ENCODE assay signal across 15 mouse cellular contexts in the genomic region with DNA sequence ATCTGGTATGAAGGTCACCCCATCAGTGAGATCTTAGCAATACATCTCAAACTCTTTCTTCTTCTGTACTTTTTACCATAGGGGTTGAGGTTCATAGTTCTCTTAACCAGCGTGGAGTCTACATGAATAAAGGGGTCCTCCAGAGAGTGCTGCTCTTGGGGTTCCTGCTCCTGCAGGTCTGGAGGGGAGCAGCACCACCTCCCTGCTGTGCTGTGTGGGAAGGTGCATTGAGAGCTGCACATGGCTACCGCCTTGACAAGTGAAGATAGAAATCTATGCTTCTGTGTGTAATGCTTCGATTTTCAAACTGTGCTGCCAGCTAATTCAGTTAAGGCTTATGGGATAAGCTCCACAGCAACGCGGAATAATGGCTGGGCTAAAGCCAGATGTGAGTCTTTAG.
"Had no signal": no experiment of that assay in that cellular context is flagged by ENCODE, and none has a peak within 500 bp of the region (broad histone marks: within the 10 kb centered on the region; RNA-seq: fewer than 3 reads in every experiment).

No protein-coding gene starts in this region.

- H3K4me3 ChIP-seq: liver, embryonic 13.5 days; midbrain, embryonic 12.5 days; neural tube, embryonic 12.5 days; neural tube, embryonic 15.5 days; stomach, embryonic 15.5 days had no signal

- H3K9ac ChIP-seq: liver, embryonic 13.5 days; midbrain, embryonic 12.5 days; neural tube, embryonic 12.5 days; neural tube, embryonic 15.5 days; stomach, embryonic 15.5 days had no signal

- H3K27me3 ChIP-seq: liver, embryonic 13.5 days; midbrain, embryonic 12.5 days; neural tube, embryonic 12.5 days; neural tube, embryonic 15.5 days; stomach, embryonic 15.5 days had no signal

- H3K9me3 ChIP-seq: liver, embryonic 13.5 days; midbrain, embryonic 12.5 days; neural tube, embryonic 12.5 days; neural tube, embryonic 15.5 days; stomach, embryonic 15.5 days had no signal

- H3K27ac ChIP-seq: liver, embryonic 13.5 days; midbrain, embryonic 12.5 days; neural tube, embryonic 12.5 days; neural tube, embryonic 15.5 days; stomach, embryonic 15.5 days had no signal

- ATAC-seq: intestine, embryonic 16.5 days had no signal

- DNase-seq: kidney, adult 18-20 months; kidney, adult 9 months; kidney, postnatal 14 days; liver, embryonic 13.5 days; lung, adult 2 months; lung, postnatal 14 days; lung, postnatal 4 days; right cerebral cortex, postnatal 25 days; spleen, adult 18-20 months; thymus, postnatal 25 days had no signal

- H3K36me3 ChIP-seq: liver, embryonic 13.5 days; midbrain, embryonic 12.5 days; neural tube, embryonic 12.5 days; neural tube, embryonic 15.5 days; stomach, embryonic 15.5 days had no signal

- H3K4me2 ChIP-seq: liver, embryonic 13.5 days; midbrain, embryonic 12.5 days; neural tube, embryonic 12.5 days; neural tube, embryonic 15.5 days; stomach, embryonic 15.5 days had no signal

- H3K4me1 ChIP-seq: liver, embryonic 13.5 days; midbrain, embryonic 12.5 days; neural tube, embryonic 12.5 days; neural tube, embryonic 15.5 days; stomach, embryonic 15.5 days had no signal
